Mouse (Mus musculus) liver, embryonic 16.5 days (tissue): Measurements from ENCODE around the gene Tiam1. TPM values are rescaled to one million over a fixed set of nuclear protein-coding genes. Genes with fewer than 3 reads are reported as not detected.
A peak's percentile ranks its signal among the peaks of the same experiment; 100 is the strongest.

Source experiments
- ATAC-seq: fragments of 200-750 bp; cut with Nextera tagmentation; 2 replicates; pipeline ENCODE4 v1.8.0; 2017; ENCODE audit warnings: low read depth, mild to moderate bottlenecking, moderate number of reproducible peaks, moderate library complexity
- H3K27ac ChIP-seq: fragments of 300-500 bp; sonication (generic); 2 replicates; pipeline ENCODE4 v1.5.1; 2014; ENCODE audit warnings: mild to moderate bottlenecking, low read length
- H3K27me3 ChIP-seq: fragments of 300-500 bp; sonication (generic); 2 replicates; pipeline ENCODE4 v1.6.1; 2014; ENCODE audit warnings: low read depth, low read length, mixed read lengths; ENCODE audit not compliant: control insufficient read depth, insufficient read depth
- H3K36me3 ChIP-seq: fragments of 300-500 bp; sonication (generic); 2 replicates; pipeline ENCODE4 v1.6.1; 2014; ENCODE audit warnings: mild to moderate bottlenecking; ENCODE audit not compliant: control insufficient read depth, insufficient read depth
- H3K4me1 ChIP-seq: fragments of 300-500 bp; sonication (generic); 2 replicates; pipeline ENCODE4 v1.6.1; 2014; ENCODE audit warnings: low read depth, low read length, mixed read lengths; ENCODE audit not compliant: control insufficient read depth
- H3K4me2 ChIP-seq: fragments of 300-500 bp; sonication (generic); 2 replicates; pipeline ENCODE4 v1.6.1; 2014; ENCODE audit warnings: low read depth, low read length, mixed read lengths
- H3K4me3 ChIP-seq: fragments of 300-500 bp; sonication (generic); 2 replicates; pipeline ENCODE4 v1.5.1; 2014; ENCODE audit warnings: low read depth, mild to moderate bottlenecking, low read length
- H3K9ac ChIP-seq: fragments of 300-500 bp; sonication (generic); 2 replicates; pipeline ENCODE4 v1.6.1; 2014; ENCODE audit warnings: low read depth, low read length
- H3K9me3 ChIP-seq: fragments of 300-500 bp; sonication (generic); replicated peaks from 2 replicates; pipeline ENCODE4 v1.6.1; 2016; ENCODE audit warnings: low read length; ENCODE audit not compliant: control insufficient read depth
- WGBS: fragments of 180-500 bp; shearing (Covaris S2); extraction: QIAGEN DNeasy Blood & Tissue Kit; methylation state at CpG from one replicate; pipeline ENCODE4 v1.1.7; 2014; ENCODE audit not compliant: insufficient replicate concordance; 5-methylcytosine and 5-hydroxymethylcytosine counted together
- polyA plus RNA-seq: library from polyadenylated mRNA; unstranded; fragments of >200 nt; fragmentation: Nextera tagmentation; extraction: Ambion mirVana; gene quantifications from 2 replicates; pipeline ENCODE4 v1.2.1, GENCODE M21; 2015

Tiam1 gene
- polyA plus RNA-seq, 1 experiment from 2014 or later: 4.2 TPM

- H3K4me1 ChIP-seq: peaks cover 3% of the 10 kb centered on the region; the same call in 1 of the 2 replicates
- no peak overlapping the region for H3K27ac ChIP-seq
- H3K9ac ChIP-seq: no peak overlapping the region
- no peak overlapping the region for H3K4me2 ChIP-seq
- no peaks in the 10 kb centered on the region for H3K36me3 ChIP-seq
- ATAC-seq: no peak
- 31% methylated on average over 11 of the region's 11 CpGs for WGBS
- no peaks in the 10 kb centered on the region for H3K27me3 ChIP-seq
- H3K4me3 ChIP-seq: no peak overlapping the region
- H3K9me3 ChIP-seq: no peaks in the 10 kb centered on the region
These were observed 52.4 kb downstream of the Tiam1 start for GRCm38 (mm10) chr16:90091112-90091720.

GRCm38 (mm10) chr16:90090368-90090767 lies 53.2 kb downstream of the Tiam1 start:
- no peak overlapping the region for H3K4me3 ChIP-seq
- 50% methylated on average over 13 of the region's 13 CpGs for whole genome bisulfite sequencing
- no peak overlapping the region for H3K4me2 ChIP-seq
- peaks cover 3% of the 10 kb centered on the region; the same call in 1 of the 2 replicates for H3K4me1 ChIP-seq
- no peaks in the 10 kb centered on the region for H3K36me3 ChIP-seq
- ATAC-seq: no peak
- no peaks in the 10 kb centered on the region for H3K9me3 ChIP-seq
- no peak overlapping the region for H3K27ac ChIP-seq
- no peaks in the 10 kb centered on the region for H3K27me3 ChIP-seq
- no peak overlapping the region for H3K9ac ChIP-seq

GRCm38 (mm10) chr16:90087256-90087655 lies 56.3 kb downstream of the Tiam1 start:
- ATAC-seq: no peak
- Histone ChIP-seq H3K4me1 (peaks cover 3% of the 10 kb centered on the region; the same call in 1 of the 2 replicates), H3K36me3 (no peaks in the 10 kb centered on the region), H3K9ac (no peak overlapping the region), H3K27ac (no peak overlapping the region), H3K4me3 (no peak overlapping the region), H3K9me3 (no peaks in the 10 kb centered on the region), H3K27me3 (no peaks in the 10 kb centered on the region), H3K4me2 (no peak overlapping the region)
- 59% methylated on average over 5 of the region's 5 CpGs for WGBS

GRCm38 (mm10) chr16:90086111-90086510 lies 57.5 kb downstream of the Tiam1 start:
- no peaks in the 10 kb centered on the region for H3K9me3 ChIP-seq
- H3K9ac ChIP-seq: no peak overlapping the region
- no peak for ATAC-seq
- H3K27me3 ChIP-seq: no peaks in the 10 kb centered on the region
- 74% methylated on average over 6 of the region's 6 CpGs for WGBS
- H3K4me1 ChIP-seq: peaks cover 2% of the 10 kb centered on the region; the same call in 1 of the 2 replicates
- H3K36me3 ChIP-seq: no peaks in the 10 kb centered on the region
- H3K4me3 ChIP-seq: no peak overlapping the region
- H3K27ac ChIP-seq: no peak overlapping the region
- H3K4me2 ChIP-seq: no peak overlapping the region

GRCm38 (mm10) chr16:90085580-90085979 lies 58.0 kb downstream of the Tiam1 start:
- no peaks in the 10 kb centered on the region for H3K27me3 ChIP-seq
- H3K36me3 ChIP-seq: no peaks in the 10 kb centered on the region
- H3K9me3 ChIP-seq: no peaks in the 10 kb centered on the region
- ATAC-seq: no peak
- 64% methylated on average over 14 of the region's 14 CpGs for WGBS
- H3K27ac ChIP-seq: no peak overlapping the region
- H3K4me3 ChIP-seq: no peak overlapping the region
- H3K4me2 ChIP-seq: no peak overlapping the region
- H3K9ac ChIP-seq: no peak overlapping the region
- H3K4me1 ChIP-seq: no peaks in the 10 kb centered on the region

- Histone ChIP-seq H3K27me3 (no peaks in the 10 kb centered on the region), H3K4me1 (no peaks in the 10 kb centered on the region), H3K4me3 (no peak overlapping the region), H3K4me2 (no peak overlapping the region), H3K9me3 (no peaks in the 10 kb centered on the region), H3K36me3 (no peaks in the 10 kb centered on the region), H3K27ac (no peak overlapping the region), H3K9ac (no peak overlapping the region)
- ATAC-seq: no peak
- WGBS: 71% methylated on average over 1 of the region's 1 CpGs
These were observed 62.4 kb downstream of the Tiam1 start for GRCm38 (mm10) chr16:90081125-90081524.

DNA sequence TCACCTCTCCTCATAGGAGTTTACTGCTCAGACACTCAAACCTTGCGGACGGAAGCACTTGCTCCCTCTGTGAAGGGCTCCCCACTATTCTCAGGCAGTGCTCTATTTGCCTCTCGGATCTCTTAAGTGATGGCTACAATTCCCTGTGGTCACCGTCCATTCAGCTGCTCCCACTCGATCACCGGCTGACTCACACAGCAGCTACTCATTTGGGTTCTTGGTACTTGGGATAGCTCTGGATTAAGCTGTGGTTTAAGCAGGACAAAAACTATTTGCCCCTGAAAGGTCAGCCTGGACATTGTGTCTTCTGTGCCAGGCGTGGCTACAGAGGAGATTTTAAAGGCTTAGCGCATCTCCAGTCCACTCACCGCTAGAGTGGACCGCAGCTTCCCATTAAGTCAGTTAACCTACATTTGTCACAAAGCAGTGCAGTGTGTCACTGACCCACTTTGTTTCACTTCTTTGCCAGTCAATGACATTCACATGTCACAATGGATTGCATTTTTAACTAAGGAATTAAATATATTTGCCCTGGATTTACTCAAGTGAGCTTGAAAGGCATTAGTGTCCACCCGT lies 64.7 kb downstream of the Tiam1 start:
- Histone ChIP-seq H3K27ac (no peak overlapping the region), H3K36me3 (no peaks in the 10 kb centered on the region), H3K4me2 (no peak overlapping the region), H3K9me3 (no peaks in the 10 kb centered on the region), H3K4me3 (no peak overlapping the region), H3K27me3 (no peaks in the 10 kb centered on the region), H3K9ac (no peak overlapping the region), H3K4me1 (no peaks in the 10 kb centered on the region)
- ATAC-seq: no peak
- WGBS: 78% methylated on average over 11 of the region's 11 CpGs

GRCm38 (mm10) chr16:90073510-90073909 lies 70.1 kb downstream of the Tiam1 start:
- WGBS: 55% methylated on average over 7 of the region's 7 CpGs

DNA sequence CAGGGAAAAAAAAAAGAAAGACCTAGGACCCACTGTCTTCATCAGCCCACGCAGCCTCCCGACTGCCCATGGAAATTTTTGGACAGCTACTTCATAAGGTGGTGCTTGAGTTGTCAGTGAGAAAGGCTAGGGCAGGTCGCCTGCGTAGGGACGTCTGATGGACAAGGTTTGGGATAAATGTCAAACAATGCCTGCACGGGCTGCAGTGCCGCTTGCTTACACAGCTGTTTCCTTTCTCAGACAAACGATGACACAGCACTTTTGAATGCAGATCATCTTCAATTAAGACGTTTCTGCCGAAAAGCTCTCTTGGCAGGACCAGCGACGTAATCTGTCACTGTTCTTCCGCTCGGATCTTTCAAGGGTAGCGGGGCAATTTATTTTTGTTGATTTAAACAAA lies 70.9 kb downstream of the Tiam1 start:
- Histone ChIP-seq H3K27me3 (no peaks in the 10 kb centered on the region), H3K27ac (no peak overlapping the region), H3K36me3 (no peaks in the 10 kb centered on the region), H3K4me1 (peaks cover 3% of the 10 kb centered on the region), H3K4me2 (peak overlapping the region; percentile 15), H3K4me3 (no peak overlapping the region), H3K9ac (no peak overlapping the region), H3K9me3 (no peaks in the 10 kb centered on the region)
- ATAC-seq: no peak
- WGBS: 6% methylated on average over 15 of the region's 15 CpGs

More at GRCm38 (mm10) chr16:90073510-90073909, 70.1 kb downstream of the Tiam1 start:
- Histone ChIP-seq H3K4me2 (no peak overlapping the region), H3K9me3 (no peaks in the 10 kb centered on the region), H3K9ac (no peak overlapping the region), H3K36me3 (no peaks in the 10 kb centered on the region), H3K27me3 (no peaks in the 10 kb centered on the region), H3K4me1 (peaks cover 3% of the 10 kb centered on the region), H3K4me3 (no peak overlapping the region), H3K27ac (no peak overlapping the region)
- ATAC-seq: no peak
